Mouse (Mus musculus): Measurements from ENCODE around the gene Arhgef33.
"Not testable (repeated sequence)": the region's sequence is repeated elsewhere in the genome, so short reads cannot be mapped to it uniquely, and the experiment has no call there.

Gene Arhgef33

GRCm38 (mm10) chr17:80307251-80307650, at the start of gene Arhgef33:
Gene Arhgef33, plus strand, starts transcription at chr17:80307407.
- no peak for DNase-seq (ENCODE audit: low read depth, low spot score)

- DNase-seq (ENCODE audit: low read depth, low spot score) = peak; percentile 74
Measured at GRCm38 (mm10) chr17:80267065-80267464, 40.1 kb upstream of the Arhgef33 start.

- DNase-seq (ENCODE audit: low read depth, low spot score) = no peak
Measured at GRCm38 (mm10) chr17:80268151-80268550, 39.1 kb upstream of the Arhgef33 start.

GRCm38 (mm10) chr17:80270622-80271021, 36.6 kb upstream of the Arhgef33 start:
- DNase-seq (ENCODE audit: low read depth, low spot score) = not testable (repeated sequence)

GRCm38 (mm10) chr17:80278255-80278654, 29.0 kb upstream of the Arhgef33 start:
- DNase-seq (ENCODE audit: low read depth, low spot score) = no peak

DNA sequence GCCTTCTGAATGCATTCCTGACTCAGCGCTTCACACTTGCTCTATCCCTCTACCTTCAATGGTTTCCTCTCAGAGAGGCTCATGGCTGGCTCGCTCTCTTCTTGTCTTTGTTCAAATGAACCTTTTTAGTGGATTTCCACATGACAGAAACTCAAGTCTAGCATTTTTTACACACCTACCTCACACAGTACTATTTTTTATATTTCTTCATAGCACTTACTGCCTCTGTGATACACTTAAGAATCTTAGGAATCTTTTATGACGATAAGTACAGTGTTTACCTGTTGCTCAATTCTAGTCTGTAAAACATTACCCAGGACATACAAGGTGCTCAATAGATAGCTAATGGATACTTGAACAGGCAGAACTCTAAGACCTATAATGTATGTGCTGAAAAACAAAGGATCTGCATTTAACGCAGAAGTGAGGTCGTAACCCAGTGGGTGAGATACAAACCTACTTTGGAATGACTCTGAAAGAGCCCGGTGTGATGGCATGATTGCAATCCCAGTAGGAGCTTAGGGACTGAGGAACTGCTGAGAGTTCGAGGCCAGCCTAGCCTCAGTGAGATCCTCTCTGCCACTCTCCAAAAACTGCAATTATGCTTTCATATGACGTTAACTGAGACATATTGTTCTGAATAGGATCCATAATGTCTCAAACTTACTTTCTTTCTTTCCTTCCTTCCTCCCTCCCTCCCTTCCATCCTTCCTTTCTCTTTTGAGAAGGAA, 27.7 kb upstream of the Arhgef33 start:
- no peak for DNase-seq (ENCODE audit: low read depth, low spot score)

- DNase-seq (ENCODE audit: low read depth, low spot score) = no peak
Measured at GRCm38 (mm10) chr17:80284446-80284845, 22.8 kb upstream of the Arhgef33 start.

DNA sequence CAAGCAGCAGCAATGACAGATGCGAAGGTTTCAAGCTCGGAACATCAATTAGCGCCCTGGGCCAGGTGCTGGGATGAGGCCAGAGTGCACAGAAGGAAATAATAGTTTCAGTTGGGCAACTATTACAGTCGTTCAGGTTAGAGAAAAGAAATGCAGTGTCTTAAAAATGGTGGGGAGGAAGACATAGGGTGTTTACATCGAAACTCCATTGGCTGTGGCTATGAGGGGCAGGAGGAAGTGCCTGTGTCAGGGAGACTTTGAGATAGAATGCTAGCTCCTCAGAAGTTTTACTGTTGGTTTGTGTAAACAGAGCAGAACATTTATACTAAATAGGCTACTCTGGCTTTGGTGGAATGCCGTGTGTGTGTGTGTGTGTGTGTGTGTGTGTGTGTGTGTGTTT, 19.2 kb upstream of the Arhgef33 start:
- DNase-seq (ENCODE audit: low read depth, low spot score) = no peak

DNA sequence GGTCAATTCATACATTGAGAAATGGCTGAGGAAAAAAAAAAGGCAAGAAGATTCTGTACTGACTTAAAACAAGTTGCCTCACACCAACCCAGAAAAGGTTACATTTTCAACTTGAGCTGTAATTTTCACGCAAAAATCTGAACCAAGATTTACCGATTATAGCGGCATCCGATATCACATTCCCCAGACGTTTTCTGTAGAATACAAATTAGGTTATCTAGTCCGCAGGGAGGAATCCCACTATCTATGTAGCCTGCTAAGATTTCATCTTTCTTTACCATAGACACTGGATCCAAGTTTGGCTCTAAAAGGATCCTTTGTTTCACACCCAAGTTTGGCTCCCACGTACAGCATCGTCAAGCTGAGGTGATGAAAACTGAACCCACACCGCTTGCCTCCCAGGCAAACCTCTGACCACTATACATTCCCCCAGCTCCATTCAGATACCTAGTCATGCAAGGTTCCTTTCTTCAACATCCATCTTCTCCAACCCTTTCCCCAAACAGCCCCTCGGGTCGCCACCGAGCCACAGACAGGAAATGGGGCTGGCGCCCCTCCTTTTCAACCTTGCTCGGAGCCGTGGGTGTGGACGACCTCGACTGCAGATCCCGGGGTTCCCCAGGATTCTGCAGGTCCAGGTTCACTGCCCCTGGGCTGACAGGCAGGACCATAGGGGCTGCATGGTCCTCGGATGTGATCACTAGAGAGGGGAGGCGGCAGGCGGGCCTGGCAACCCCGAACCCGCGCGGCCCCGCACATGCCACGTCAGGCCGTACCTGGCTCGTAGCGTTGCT, 17.7 kb upstream of the Arhgef33 start:
- peak; percentile 55 for DNase-seq (ENCODE audit: low read depth, low spot score)

DNA sequence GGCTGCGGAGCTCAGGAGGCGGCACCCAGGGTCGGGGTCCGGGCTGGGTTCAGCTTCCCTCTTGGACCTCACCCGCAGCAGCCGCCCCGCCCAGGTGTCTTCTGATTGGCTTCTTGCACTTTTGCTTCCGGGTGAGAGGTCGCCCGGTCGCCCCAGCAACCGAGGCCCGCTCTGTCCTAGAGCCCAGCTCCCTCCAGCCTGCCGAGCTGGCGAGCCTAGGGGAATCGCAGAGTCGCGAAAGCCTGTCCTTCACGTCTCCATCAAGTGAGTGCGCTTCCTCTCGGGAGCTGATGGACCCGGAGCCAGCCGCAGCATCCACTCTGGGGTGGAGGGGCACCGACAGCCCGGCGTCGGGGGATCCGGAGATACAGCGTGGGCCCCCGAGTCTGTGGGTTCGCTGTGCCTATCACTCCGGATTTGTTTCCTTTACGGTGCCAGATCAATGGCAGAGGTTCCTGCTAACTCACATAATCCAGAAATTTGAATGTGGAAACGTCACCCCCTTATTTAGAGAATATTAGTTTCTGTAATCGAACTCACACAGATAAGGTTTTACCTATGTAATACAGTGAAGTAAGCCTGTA, 17.0 kb upstream of the Arhgef33 start, which contains the start of the genes Morn2 and Dhx57:
Gene Morn2 (plus strand): TSS at position 130 of the 584 bp plus-strand sequence.
Gene Dhx57 (minus strand): TSS at position 403 of the 584 bp plus-strand sequence.
- peak; percentile 96 for DNase-seq (ENCODE audit: low read depth, low spot score)

- DNase-seq (ENCODE audit: low read depth, low spot score) = peak; percentile 78
Measured at GRCm38 (mm10) chr17:80291148-80291547, 16.1 kb upstream of the Arhgef33 start.

- no peak for DNase-seq (ENCODE audit: low read depth, low spot score)
Measured at GRCm38 (mm10) chr17:80295258-80295657, 11.9 kb upstream of the Arhgef33 start.

DNA sequence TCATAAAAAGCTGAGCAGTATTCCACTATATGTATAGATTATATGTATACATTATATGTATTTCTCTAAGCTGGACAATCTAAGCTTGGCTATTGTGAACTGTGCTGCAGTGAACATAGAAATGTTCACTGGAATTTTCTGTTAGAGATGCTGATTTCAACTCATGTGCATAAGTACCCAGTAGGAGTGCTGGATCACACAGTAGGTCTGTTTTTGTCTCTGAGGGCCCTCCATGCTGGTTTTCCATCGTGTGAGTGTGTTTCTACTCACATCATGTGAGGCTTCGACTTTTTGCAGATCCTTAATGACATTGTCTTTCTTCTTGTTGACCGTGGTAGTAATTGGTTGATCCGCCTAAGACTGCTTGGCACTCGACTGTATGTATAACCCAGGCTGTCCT, 8.4 kb upstream of the Arhgef33 start:
- DNase-seq (ENCODE audit: low read depth, low spot score) = no peak

GRCm38 (mm10) chr17:80311761-80312160, 4.6 kb downstream of the Arhgef33 start:
- DNase-seq (ENCODE audit: low read depth, low spot score) = peak; percentile 47

GRCm38 (mm10) chr17:80312405-80312804, 5.2 kb downstream of the Arhgef33 start:
- no peak for DNase-seq (ENCODE audit: low read depth, low spot score)

DNA sequence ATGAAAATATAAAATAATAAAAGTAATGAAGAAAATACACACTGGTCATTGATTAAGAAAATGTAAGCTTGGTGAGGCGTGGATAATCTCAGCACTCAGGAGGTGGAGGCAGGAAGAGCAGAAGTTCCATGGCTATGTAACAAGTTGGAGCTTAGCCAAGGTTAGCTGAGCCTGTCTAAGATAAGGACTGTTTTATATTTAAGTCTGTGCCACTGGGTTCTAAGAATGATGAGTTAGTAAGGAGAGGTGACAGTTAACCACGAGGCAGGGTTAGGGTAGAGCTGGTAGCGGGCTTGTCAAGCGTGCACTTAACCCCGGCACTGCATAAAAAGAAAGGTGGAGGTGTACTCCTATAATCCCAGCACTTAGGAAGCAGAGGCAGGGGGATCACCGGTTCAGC, 15.0 kb downstream of the Arhgef33 start:
- DNase-seq (ENCODE audit: low read depth, low spot score) = no peak

GRCm38 (mm10) chr17:80323015-80323414, 15.8 kb downstream of the Arhgef33 start:
- DNase-seq (ENCODE audit: low read depth, low spot score) = no peak

DNA sequence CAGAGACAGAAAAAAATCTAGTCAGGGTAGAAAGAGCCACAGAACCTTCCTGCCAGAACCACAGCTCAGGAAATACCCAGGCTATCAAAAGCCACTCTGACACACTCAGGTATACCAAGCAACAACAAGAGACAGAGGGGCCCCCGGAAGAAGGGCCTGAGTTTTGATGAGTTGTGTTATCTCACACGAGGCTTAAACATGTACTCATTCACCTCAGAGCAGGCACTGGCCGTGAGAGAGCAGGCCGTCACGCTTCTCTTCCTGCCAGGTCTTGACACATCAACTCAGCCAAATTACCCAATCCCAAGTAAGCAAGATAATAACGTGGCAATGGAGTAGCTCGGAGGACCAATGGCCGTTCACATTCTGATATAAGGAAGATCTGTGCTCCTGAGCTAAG, 16.5 kb downstream of the Arhgef33 start:
- no peak for DNase-seq (ENCODE audit: low read depth, low spot score)

- no peak for DNase-seq (ENCODE audit: low read depth, low spot score)
Measured at GRCm38 (mm10) chr17:80324521-80324920, 17.3 kb downstream of the Arhgef33 start.

DNA sequence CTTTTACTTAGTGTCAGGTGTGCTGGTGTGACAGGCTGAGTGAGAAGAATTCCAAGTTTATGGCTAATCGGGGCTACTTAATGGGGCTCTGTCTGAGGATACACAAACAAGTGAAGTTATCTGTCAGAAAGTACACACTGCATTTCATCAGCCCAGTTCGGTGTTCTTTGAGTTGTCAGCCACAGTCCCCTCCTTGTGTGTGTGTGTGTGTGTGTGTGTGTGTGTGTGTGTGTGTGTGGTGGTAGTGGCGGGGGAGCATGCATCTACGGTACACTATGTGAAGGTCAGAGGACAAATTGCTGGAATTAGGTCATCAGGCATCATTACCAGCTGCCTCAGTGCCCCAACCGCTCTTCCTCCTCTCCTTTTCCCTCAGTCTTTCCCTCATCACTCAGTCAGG, 18.2 kb downstream of the Arhgef33 start:
- no peak for DNase-seq (ENCODE audit: low read depth, low spot score)

DNA sequence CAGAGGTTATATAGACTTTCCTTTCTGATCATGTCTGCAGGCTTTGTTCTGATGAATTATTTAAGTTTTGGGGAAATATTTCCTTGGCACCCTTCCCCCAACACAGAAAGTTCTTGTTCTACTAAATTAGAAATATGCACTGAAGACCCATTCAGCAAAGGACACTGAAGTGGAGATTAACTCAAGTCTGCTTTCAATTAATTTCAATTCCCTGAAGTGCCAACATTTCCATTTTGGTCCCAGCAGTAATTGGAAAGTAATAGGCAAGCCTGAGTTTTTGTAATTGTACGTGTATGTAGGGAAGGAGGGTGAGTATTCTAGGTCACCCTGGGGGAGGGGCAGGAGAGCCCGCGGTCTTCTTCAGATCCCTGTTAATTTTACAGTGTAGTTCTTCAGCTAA, 19.2 kb downstream of the Arhgef33 start:
- no peak for DNase-seq (ENCODE audit: low read depth, low spot score)

DNA sequence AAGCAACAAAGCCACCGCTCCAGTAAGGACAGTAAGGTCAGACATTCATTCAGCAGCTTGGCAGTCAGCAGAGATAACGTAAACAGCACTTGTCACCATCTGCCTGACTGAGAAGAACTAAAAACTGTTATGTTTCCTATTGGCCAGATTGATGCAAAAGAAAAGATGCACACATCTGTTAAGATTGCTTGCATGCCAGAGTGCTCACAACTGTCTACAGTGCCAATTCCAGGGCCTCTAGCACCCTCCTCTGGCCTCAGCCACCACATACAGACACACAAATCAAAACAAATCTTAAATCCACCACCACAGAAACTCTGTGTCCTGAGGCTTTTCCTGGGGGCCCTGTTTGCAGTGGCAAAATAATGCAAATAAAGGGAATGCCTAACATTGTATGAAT, 25.2 kb downstream of the Arhgef33 start:
- DNase-seq (ENCODE audit: low read depth, low spot score) = peak; percentile 51

Measured in brain, adult 2 months (tissue).